Mouse (Mus musculus): ENCODE measurements at regions not wholly inside any gene's neighbourhood (a gene's known extent, or its start where the extent isn't known, plus 50 kb on each side); places are given as distances from the start of the nearest gene placed in this dataset.
A peak's percentile ranks its signal among the peaks of the same experiment; 100 is the strongest.

GRCm38 (mm10) chr4:58663628-58664205 is 110.0 kb upstream of the Lpar1 start:
- Histone ChIP-seq H3K4me3 (ENCODE audit: insufficient read depth, low read length) (no peak overlapping the region), H3K4me1 (ENCODE audit: control insufficient read depth, insufficient read depth, low read length) (no peaks in the 10 kb centered on the region), H3K27ac (ENCODE audit: insufficient read depth, low read length) (no peak overlapping the region)
- no peak for TF ChIP-seq CTCF (IDR thresholded peaks at IDR 0.05; ENCODE audit: borderline replicate concordance, insufficient read depth, low read length)
- TF ChIP-seq POLR2A (IDR thresholded peaks at IDR 0.05; ENCODE audit: low read depth, low read length), result no peak

- no peak for TF ChIP-seq CTCF (IDR thresholded peaks at IDR 0.05; ENCODE audit: borderline replicate concordance, insufficient read depth, low read length)
- TF ChIP-seq POLR2A (IDR thresholded peaks at IDR 0.05; ENCODE audit: low read depth, low read length), result no peak
- Histone ChIP-seq H3K4me3 (ENCODE audit: insufficient read depth, low read length) (no peak overlapping the region), H3K27ac (ENCODE audit: insufficient read depth, low read length) (no peak overlapping the region), H3K4me1 (ENCODE audit: control insufficient read depth, insufficient read depth, low read length) (no peaks in the 10 kb centered on the region)
These were observed 108.1 kb upstream of the Lpar1 start for GRCm38 (mm10) chr4:58661781-58662293.

- Histone ChIP-seq H3K27ac (ENCODE audit: insufficient read depth, low read length) (no peak overlapping the region), H3K4me1 (ENCODE audit: control insufficient read depth, insufficient read depth, low read length) (no peaks in the 10 kb centered on the region), H3K4me3 (ENCODE audit: insufficient read depth, low read length) (no peak overlapping the region)
- TF ChIP-seq POLR2A (IDR thresholded peaks at IDR 0.05; ENCODE audit: low read depth, low read length) (no peak), CTCF (IDR thresholded peaks at IDR 0.05; ENCODE audit: borderline replicate concordance, insufficient read depth, low read length) (no peak)
These were observed 106.8 kb upstream of the Lpar1 start for GRCm38 (mm10) chr4:58660511-58660910.

- H3K4me3 ChIP-seq (ENCODE audit: insufficient read depth, low read length), result no peak overlapping the region
- no peaks in the 10 kb centered on the region for H3K4me1 ChIP-seq (ENCODE audit: control insufficient read depth, insufficient read depth, low read length)
- no peak overlapping the region for H3K27ac ChIP-seq (ENCODE audit: insufficient read depth, low read length)
- TF ChIP-seq POLR2A (IDR thresholded peaks at IDR 0.05; ENCODE audit: low read depth, low read length) (no peak), CTCF (IDR thresholded peaks at IDR 0.05; ENCODE audit: borderline replicate concordance, insufficient read depth, low read length) (no peak)
These were observed 104.5 kb upstream of the Lpar1 start for GRCm38 (mm10) chr4:58658206-58658605.

GRCm38 (mm10) chr4:58647761-58648295 is 94.1 kb upstream of the Lpar1 start:
- TF ChIP-seq POLR2A (IDR thresholded peaks at IDR 0.05; ENCODE audit: low read depth, low read length) (no peak), CTCF (IDR thresholded peaks at IDR 0.05; ENCODE audit: borderline replicate concordance, insufficient read depth, low read length) (no peak)
- no peaks in the 10 kb centered on the region for H3K4me1 ChIP-seq (ENCODE audit: control insufficient read depth, insufficient read depth, low read length)
- H3K4me3 ChIP-seq (ENCODE audit: insufficient read depth, low read length), result no peak overlapping the region
- H3K27ac ChIP-seq (ENCODE audit: insufficient read depth, low read length), result no peak overlapping the region

GRCm38 (mm10) chr4:58646821-58647220 is 93.1 kb upstream of the Lpar1 start:
- H3K4me3 ChIP-seq (ENCODE audit: insufficient read depth, low read length), result no peak overlapping the region
- TF ChIP-seq CTCF (IDR thresholded peaks at IDR 0.05; ENCODE audit: borderline replicate concordance, insufficient read depth, low read length), result no peak
- TF ChIP-seq POLR2A (IDR thresholded peaks at IDR 0.05; ENCODE audit: low read depth, low read length), result no peak
- no peak overlapping the region for H3K27ac ChIP-seq (ENCODE audit: insufficient read depth, low read length)
- H3K4me1 ChIP-seq (ENCODE audit: control insufficient read depth, insufficient read depth, low read length), result peaks cover 3% of the 10 kb centered on the region; the same call in 1 of the 2 replicates

- peaks cover 3% of the 10 kb centered on the region; the same call in 1 of the 2 replicates for H3K4me1 ChIP-seq (ENCODE audit: control insufficient read depth, insufficient read depth, low read length)
- H3K27ac ChIP-seq (ENCODE audit: insufficient read depth, low read length), result no peak overlapping the region
- no peak for TF ChIP-seq CTCF (IDR thresholded peaks at IDR 0.05; ENCODE audit: borderline replicate concordance, insufficient read depth, low read length)
- no peak for TF ChIP-seq POLR2A (IDR thresholded peaks at IDR 0.05; ENCODE audit: low read depth, low read length)
- H3K4me3 ChIP-seq (ENCODE audit: insufficient read depth, low read length), result no peak overlapping the region
These were observed 89.7 kb upstream of the Lpar1 start for GRCm38 (mm10) chr4:58643371-58643770.

GRCm38 (mm10) chr4:58642236-58642635 is 88.5 kb upstream of the Lpar1 start:
- peaks cover 3% of the 10 kb centered on the region; the same call in 1 of the 2 replicates for H3K4me1 ChIP-seq (ENCODE audit: control insufficient read depth, insufficient read depth, low read length)

GRCm38 (mm10) chr4:58632696-58633095 is 79.0 kb upstream of the Lpar1 start:
- TF ChIP-seq POLR2A (IDR thresholded peaks at IDR 0.05; ENCODE audit: low read depth, low read length), result no peak
- TF ChIP-seq CTCF (IDR thresholded peaks at IDR 0.05; ENCODE audit: borderline replicate concordance, insufficient read depth, low read length), result no peak
- H3K4me3 ChIP-seq (ENCODE audit: insufficient read depth, low read length), result no peak overlapping the region
- H3K27ac ChIP-seq (ENCODE audit: insufficient read depth, low read length), result peak overlapping the region; percentile 20; the same call in 1 of the 2 replicates
- peaks cover 6% of the 10 kb centered on the region for H3K4me1 ChIP-seq (ENCODE audit: control insufficient read depth, insufficient read depth, low read length)

More at GRCm38 (mm10) chr4:58642236-58642635, 88.5 kb upstream of the Lpar1 start:
- no peak overlapping the region for H3K4me3 ChIP-seq (ENCODE audit: insufficient read depth, low read length)
- TF ChIP-seq POLR2A (IDR thresholded peaks at IDR 0.05; ENCODE audit: low read depth, low read length) (no peak), CTCF (IDR thresholded peaks at IDR 0.05; ENCODE audit: borderline replicate concordance, insufficient read depth, low read length) (no peak)
- no peak overlapping the region for H3K27ac ChIP-seq (ENCODE audit: insufficient read depth, low read length)

- no peak for TF ChIP-seq POLR2A (IDR thresholded peaks at IDR 0.05; ENCODE audit: low read depth, low read length)
- no peak for TF ChIP-seq CTCF (IDR thresholded peaks at IDR 0.05; ENCODE audit: borderline replicate concordance, insufficient read depth, low read length)
- Histone ChIP-seq H3K4me1 (ENCODE audit: control insufficient read depth, insufficient read depth, low read length) (peaks cover 6% of the 10 kb centered on the region), H3K4me3 (ENCODE audit: insufficient read depth, low read length) (no peak overlapping the region), H3K27ac (ENCODE audit: insufficient read depth, low read length) (no peak overlapping the region)
These were observed 77.7 kb upstream of the Lpar1 start for GRCm38 (mm10) chr4:58631415-58631814.
